Mouse (Mus musculus) neural tube, embryonic 12.5 days (tissue): ENCODE data around the gene Unk. TPM values are rescaled to one million over a fixed set of nuclear protein-coding genes. Genes with fewer than 3 reads are reported as not detected.

Experiments
- ATAC-seq: fragments of 200-750 bp; cut with Nextera tagmentation; 2 replicates; pipeline ENCODE4 v1.8.0; 2017; ENCODE audit warnings: low read depth, mild to moderate bottlenecking, moderate TSS enrichment, moderate library complexity; ENCODE audit not compliant: low FRiP score
- H3K27ac ChIP-seq: fragments of 300-500 bp; sonication (generic); 2 replicates; pipeline ENCODE4 v1.5.1; 2016
- H3K27me3 ChIP-seq: fragments of 300-500 bp; sonication (generic); replicated peaks from 2 replicates; pipeline ENCODE4 v1.6.1; 2016; ENCODE audit warnings: mild to moderate bottlenecking
- H3K36me3 ChIP-seq: fragments of 300-500 bp; sonication (generic); 2 replicates; pipeline ENCODE4 v1.6.1; 2016; ENCODE audit warnings: mild to moderate bottlenecking
- H3K4me1 ChIP-seq: fragments of 300-500 bp; sonication (generic); 2 replicates; pipeline ENCODE4 v1.6.1; 2016
- H3K4me2 ChIP-seq: fragments of 300-500 bp; sonication (generic); replicated peaks from 2 replicates; pipeline ENCODE4 v1.6.1; 2016; ENCODE audit warnings: mild to moderate bottlenecking
- H3K4me3 ChIP-seq: fragments of 300-500 bp; sonication (generic); 2 replicates; pipeline ENCODE4 v1.5.1; 2016
- H3K9ac ChIP-seq: fragments of 300-500 bp; sonication (generic); 2 replicates; pipeline ENCODE4 v1.6.1; 2016; ENCODE audit warnings: mild to moderate bottlenecking
- H3K9me3 ChIP-seq: fragments of 300-500 bp; sonication (generic); 2 replicates; pipeline ENCODE4 v1.6.1; 2016; ENCODE audit warnings: mild to moderate bottlenecking
- WGBS: fragments of 180-500 bp; shearing (Covaris S2); methylation state at CpG from one replicate; pipeline ENCODE4 v1.1.7; 2016; 5-methylcytosine and 5-hydroxymethylcytosine counted together
- polyA plus RNA-seq: library from polyadenylated mRNA; unstranded; fragments of >200 nt; fragmentation: Nextera tagmentation; extraction: Ambion mirVana; gene quantifications from 2 replicates; pipeline ENCODE4 v1.2.1, GENCODE M21; 2016

Unk gene
- polyA plus RNA-seq, 1 experiment from 2014 or later: 47.9 TPM

DNA sequence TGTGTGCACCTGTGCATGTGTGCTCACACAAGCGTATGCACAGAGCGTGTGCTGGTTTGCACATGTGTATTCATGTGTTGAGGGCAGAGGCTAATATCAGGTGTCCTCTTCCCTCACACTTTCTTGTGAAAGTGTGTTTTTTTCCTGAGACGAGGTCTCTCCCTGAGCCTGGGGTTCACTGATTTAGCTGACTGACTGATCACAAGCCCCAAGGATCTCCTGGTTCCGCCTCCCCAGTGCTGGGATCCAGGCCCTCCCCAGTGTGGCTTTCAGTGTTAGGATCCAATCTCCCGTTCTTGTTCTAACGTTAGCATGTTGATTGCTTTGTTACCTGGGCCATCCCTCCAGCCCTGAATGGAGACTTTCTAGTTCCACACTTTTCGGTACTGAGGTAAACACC, 70.7 kb downstream of the Unk start:
- H3K4me1 ChIP-seq: peaks cover 28% of the 10 kb centered on the region
- ATAC-seq: no peak
- peaks cover 7% of the 10 kb centered on the region; the same call in 1 of the 2 replicates for H3K27me3 ChIP-seq
- H3K27ac ChIP-seq: no peak overlapping the region
- WGBS: 89% methylated on average over 7 of the region's 7 CpGs
- H3K4me3 ChIP-seq: no peak overlapping the region
- no peak overlapping the region for H3K4me2 ChIP-seq
- no peaks in the 10 kb centered on the region for H3K36me3 ChIP-seq
- 0 out of 2 replicates have a peak, but pooled peaks cover 3% of the 10 kb centered on the region for H3K9me3 ChIP-seq
- H3K9ac ChIP-seq: no peak overlapping the region

DNA sequence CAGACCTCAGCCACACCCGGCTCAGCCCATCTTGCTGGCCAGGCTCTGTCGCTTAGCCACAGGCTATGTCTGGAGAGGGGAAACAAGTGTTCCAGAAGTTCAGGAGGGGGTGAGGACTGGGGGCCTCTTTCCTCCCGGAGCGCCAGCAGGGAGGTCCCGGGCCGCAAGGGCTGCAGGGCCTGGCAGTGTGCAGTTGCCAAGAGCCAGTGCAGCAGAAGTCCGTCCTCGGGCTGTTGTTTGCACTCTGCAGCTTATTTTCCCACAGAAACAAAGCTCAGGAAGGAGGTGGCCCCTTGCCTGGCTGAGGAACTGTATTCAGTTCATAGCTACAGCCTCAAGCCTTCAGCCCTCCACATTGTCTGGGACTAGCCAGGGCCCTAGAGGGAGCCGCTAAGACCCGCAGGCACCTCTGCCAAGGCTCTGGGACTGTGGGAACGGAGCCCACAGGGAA, 71.8 kb downstream of the Unk start:
- H3K9ac ChIP-seq: 0 out of 2 replicates have a peak overlapping the region, but pooled peaks have one; percentile 22
- 42% methylated on average over 11 of the region's 11 CpGs for WGBS
- no peak for ATAC-seq
- H3K9me3 ChIP-seq: 0 out of 2 replicates have a peak, but pooled peaks cover under 1% of the 10 kb centered on the region
- H3K4me2 ChIP-seq: 0 out of 2 replicates have a peak overlapping the region, but pooled peaks have one; percentile 8
- no peaks in the 10 kb centered on the region for H3K36me3 ChIP-seq
- H3K4me1 ChIP-seq: peaks cover 38% of the 10 kb centered on the region
- H3K4me3 ChIP-seq: no peak overlapping the region
- H3K27ac ChIP-seq: no peak overlapping the region
- H3K27me3 ChIP-seq: peaks cover 18% of the 10 kb centered on the region

- Histone ChIP-seq H3K36me3 (no peaks in the 10 kb centered on the region), H3K4me2 (no peak overlapping the region), H3K9ac (no peak overlapping the region), H3K4me1 (peaks cover 42% of the 10 kb centered on the region), H3K27me3 (peaks cover 23% of the 10 kb centered on the region), H3K4me3 (no peak overlapping the region), H3K9me3 (no peaks in the 10 kb centered on the region), H3K27ac (no peak overlapping the region)
- ATAC-seq: no peak
- WGBS: 63% methylated on average over 3 of the region's 4 CpGs
Measured at GRCm38 (mm10) chr11:116102472-116102871, 72.3 kb downstream of the Unk start.

- H3K9ac ChIP-seq: peak overlapping the region; percentile 35; the same call in 1 of the 2 replicates
- H3K27me3 ChIP-seq: peaks cover 34% of the 10 kb centered on the region
- H3K4me1 ChIP-seq: peaks cover 47% of the 10 kb centered on the region
- H3K4me3 ChIP-seq: no peak overlapping the region
- 80% methylated on average over 12 of the region's 12 CpGs for WGBS
- H3K9me3 ChIP-seq: no peaks in the 10 kb centered on the region
- peak overlapping the region; percentile 20; the same call in 1 of the 2 replicates for H3K4me2 ChIP-seq
- no peak for ATAC-seq
- no peak overlapping the region for H3K27ac ChIP-seq
- no peaks in the 10 kb centered on the region for H3K36me3 ChIP-seq
Measured at GRCm38 (mm10) chr11:116103572-116103971, 73.5 kb downstream of the Unk start.

DNA sequence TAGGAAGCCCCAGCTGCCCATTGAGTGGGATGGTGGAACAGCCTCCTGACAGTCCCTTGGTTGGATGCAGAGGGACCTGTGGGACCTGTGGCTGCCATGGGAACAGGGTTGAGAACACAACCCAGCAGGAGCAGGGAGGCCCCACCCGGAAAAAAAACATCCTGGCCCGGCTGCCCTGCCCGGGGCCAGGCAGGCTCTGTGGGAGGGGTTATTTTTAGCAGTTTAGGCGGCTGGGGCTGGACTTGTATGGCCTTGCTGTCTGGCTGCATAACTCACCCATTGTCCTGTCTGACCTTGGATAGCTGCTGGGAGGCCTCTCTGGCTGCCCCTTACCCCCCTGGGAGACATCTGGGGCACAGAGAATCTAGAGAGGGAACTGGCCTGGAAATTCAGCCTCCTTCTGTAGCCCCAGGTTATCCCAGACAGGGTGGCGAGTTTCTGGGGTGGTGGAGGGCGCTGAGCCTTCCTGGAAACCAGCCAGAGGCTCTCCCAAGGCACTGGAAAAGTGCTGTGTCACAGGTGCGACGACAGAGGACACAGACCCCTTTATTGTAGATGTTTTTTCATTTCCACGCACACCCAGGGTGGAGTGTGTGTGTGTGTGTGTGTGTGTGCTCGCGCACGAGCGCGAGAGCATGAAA, 74.0 kb downstream of the Unk start:
- 39% methylated on average over 14 of the region's 14 CpGs for WGBS
- Histone ChIP-seq H3K9ac (peak overlapping the region; percentile 35; the same call in 1 of the 2 replicates), H3K27ac (no peak overlapping the region), H3K36me3 (no peaks in the 10 kb centered on the region), H3K27me3 (peaks cover 40% of the 10 kb centered on the region), H3K4me1 (peaks cover 47% of the 10 kb centered on the region), H3K9me3 (no peaks in the 10 kb centered on the region), H3K4me2 (peak overlapping the region; percentile 20; the same call in 1 of the 2 replicates), H3K4me3 (no peak overlapping the region)
- peak; percentile 31; the same call in 1 of the 2 replicates for ATAC-seq

DNA sequence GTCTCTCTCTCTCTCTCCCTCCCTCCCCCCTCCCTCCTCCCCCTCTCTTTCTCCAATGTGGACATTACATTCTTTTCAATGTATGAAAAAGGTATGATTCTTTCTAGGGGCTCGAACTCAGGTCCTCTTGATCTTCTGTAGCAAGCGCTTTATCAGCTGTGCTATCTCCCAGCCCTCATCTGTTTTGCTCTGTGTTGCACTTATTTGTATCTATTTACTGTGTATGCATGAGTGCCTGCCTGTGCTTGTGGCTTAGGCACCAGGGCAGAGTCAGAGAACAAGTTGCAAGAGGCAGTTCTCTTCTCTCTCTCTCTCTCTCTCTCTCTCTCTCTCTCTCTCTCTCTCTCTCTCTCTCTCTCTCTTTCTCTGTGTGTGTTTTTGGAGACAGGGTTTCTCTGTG, 74.9 kb downstream of the Unk start:
- ATAC-seq: no peak
- no peak overlapping the region for H3K27ac ChIP-seq
- WGBS: 96% methylated on average over 2 of the region's 2 CpGs

DNA sequence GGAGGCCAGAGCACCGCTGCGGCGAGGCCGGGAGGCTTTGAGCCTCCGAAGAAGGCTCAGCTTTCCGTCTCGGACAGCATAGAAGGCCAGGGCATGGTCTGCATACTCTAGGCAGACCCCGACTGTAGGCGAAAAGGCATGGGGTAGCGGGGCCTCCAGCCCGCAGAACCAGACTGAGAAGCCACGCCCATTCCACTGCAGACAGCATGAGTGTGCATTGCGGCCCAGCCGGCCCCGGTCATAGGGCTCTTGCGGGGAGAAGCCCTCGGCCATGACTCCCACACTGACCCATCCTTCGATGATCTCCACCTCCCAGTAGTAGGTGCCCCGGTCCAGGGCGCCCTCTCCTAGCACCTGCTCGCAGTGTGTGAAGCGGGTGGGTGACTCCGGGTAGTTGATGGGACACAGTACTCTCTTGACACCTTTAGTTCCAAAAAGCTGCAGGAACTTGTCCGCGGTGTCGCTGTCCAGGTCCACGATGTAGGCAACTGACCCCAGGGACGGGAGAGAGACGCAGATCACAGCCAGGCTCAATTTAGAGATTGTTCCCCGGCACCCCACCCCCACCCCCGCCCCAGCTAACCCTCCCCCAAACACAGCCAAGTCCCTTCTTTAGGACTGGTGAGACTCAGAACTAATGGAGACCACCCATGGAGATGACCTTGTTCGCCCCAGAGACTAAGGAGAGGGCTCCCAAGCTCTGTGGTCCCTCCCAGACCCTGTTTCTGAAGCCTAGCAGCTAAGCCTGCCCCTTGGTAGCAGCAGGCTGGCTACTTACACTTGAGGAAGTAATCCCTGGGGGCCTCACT, 76.2 kb downstream of the Unk start:
- no peaks in the 10 kb centered on the region for H3K36me3 ChIP-seq
- H3K4me1 ChIP-seq: peaks cover 56% of the 10 kb centered on the region
- WGBS: 21% methylated on average over 32 of the region's 32 CpGs
- peaks cover 62% of the 10 kb centered on the region for H3K27me3 ChIP-seq
- no peak overlapping the region for H3K9ac ChIP-seq
- H3K9me3 ChIP-seq: no peaks in the 10 kb centered on the region
- ATAC-seq: no peak
- no peak overlapping the region for H3K4me3 ChIP-seq
- H3K27ac ChIP-seq: no peak overlapping the region
- peak overlapping the region; percentile 34 for H3K4me2 ChIP-seq

More for the DNA sequence above, 74.9 kb downstream of the Unk start:
- H3K9ac ChIP-seq: no peak overlapping the region
- H3K36me3 ChIP-seq: no peaks in the 10 kb centered on the region
- H3K4me1 ChIP-seq: peaks cover 56% of the 10 kb centered on the region
- H3K4me2 ChIP-seq: no peak overlapping the region
- H3K4me3 ChIP-seq: no peak overlapping the region
- H3K27me3 ChIP-seq: peaks cover 49% of the 10 kb centered on the region
- no peaks in the 10 kb centered on the region for H3K9me3 ChIP-seq

DNA sequence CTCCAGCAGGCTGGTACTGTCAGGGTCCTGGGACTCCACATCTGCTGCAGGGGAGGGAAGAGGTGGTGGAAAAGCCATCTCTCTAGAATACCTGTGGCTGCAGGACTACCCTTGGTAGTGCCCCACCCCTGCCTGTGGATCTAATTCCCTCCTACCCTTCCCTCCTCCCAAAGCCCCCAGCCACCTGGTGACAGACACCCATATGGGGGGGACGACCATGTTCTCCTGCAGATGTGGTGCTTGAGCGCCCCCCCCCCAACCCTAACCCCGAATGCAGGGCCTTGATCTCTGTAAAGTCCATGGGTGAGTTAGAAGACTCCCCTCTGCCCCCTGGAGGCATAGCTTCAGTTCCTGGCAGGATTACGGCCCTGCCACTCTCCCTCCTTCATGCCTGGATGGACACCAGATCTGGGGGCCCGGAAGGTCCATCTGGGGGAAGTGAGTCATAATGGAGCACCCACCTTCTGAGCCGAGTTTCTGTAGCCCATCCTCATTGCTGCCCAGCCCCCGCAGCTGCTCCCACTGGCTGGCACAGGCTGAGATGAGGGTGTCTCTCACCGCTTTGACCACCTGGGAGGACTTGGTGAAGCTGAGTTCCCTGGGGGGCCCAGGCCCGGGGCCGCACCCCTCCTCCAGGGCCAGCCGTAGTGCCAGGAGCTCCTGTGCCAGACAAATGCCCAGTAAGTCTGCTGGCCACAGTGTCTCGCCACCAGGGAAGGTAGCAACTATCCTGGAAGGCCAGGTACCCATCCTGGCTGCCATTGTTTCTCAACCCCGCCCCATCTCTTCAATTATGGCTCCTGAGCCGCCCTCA, 77.0 kb downstream of the Unk start:
- Histone ChIP-seq H3K36me3 (no peaks in the 10 kb centered on the region), H3K4me3 (no peak overlapping the region), H3K27ac (no peak overlapping the region), H3K9ac (0 out of 2 replicates have a peak overlapping the region, but pooled peaks have one; percentile 17), H3K4me1 (peaks cover 48% of the 10 kb centered on the region), H3K27me3 (peaks cover 68% of the 10 kb centered on the region), H3K9me3 (no peaks in the 10 kb centered on the region), H3K4me2 (0 out of 2 replicates have a peak overlapping the region, but pooled peaks have one; percentile 16)
- ATAC-seq: no peak
- WGBS: 19% methylated on average over 14 of the region's 14 CpGs

DNA sequence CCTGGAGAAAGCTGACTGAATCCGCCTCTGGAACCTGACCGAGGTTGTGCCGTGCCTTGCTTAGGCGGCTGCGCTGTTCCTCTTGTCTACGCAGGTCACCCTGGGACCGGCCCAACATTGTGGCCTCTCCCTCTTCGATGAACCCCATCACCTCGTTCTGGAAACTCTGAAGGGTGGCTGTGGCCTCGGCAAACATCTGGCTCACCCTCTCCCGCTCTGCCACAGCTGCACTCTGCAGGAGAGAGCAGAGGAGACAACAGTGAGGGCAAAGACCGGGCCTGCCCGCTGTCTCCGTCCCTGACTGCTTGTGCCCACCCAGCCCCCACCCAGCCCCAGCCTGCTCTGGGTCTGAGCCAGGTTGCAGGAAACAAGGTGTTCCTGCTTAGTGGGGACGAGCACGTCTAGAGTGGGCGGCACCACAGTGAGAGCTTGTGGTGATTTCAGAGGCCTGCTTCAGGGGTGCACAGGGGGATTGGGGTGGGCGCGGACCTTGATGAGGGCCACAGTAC, 77.7 kb downstream of the Unk start:
- no peak for ATAC-seq
- H3K4me2 ChIP-seq: peak overlapping the region; percentile 16; the same call in 1 of the 2 replicates
- no peak overlapping the region for H3K4me3 ChIP-seq
- no peaks in the 10 kb centered on the region for H3K9me3 ChIP-seq
- H3K27me3 ChIP-seq: peaks cover 68% of the 10 kb centered on the region
- 8% methylated on average over 19 of the region's 19 CpGs for WGBS
- H3K9ac ChIP-seq: peak overlapping the region; percentile 17; the same call in 1 of the 2 replicates
- H3K36me3 ChIP-seq: no peaks in the 10 kb centered on the region
- no peak overlapping the region for H3K27ac ChIP-seq
- H3K4me1 ChIP-seq: peaks cover 45% of the 10 kb centered on the region

DNA sequence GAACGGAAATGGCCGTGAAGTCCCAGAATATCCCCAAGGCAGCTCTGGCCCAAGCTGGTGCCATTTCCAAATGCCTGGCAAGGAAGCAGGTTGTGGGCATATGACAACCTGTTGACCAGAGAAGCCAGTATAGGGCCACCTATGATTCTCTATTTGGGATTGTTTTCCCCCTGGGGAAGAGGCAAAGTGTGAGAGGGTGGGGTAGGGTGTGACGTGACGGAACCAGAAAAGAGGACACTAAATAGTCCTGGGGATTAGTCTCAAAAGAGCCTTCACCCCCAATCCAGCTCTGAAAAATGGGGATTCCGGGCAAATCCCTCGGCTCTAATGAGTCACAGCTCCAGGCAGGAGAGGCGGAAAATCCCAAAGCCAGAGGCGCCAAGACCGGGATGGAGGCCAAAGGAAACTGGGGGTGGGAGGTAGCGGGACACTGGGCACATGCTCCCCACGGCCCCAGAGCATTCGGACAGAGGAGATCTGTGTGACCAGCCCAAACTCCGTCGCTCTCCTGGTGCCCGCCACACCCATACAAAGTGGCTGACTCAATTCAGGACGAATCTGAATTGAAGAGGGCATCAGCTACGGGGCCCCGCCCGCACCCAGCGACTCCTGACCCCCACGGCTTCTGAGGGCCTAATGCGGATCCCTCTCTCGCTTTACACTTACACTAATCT, 78.5 kb downstream of the Unk start:
- H3K27me3 ChIP-seq: peaks cover 68% of the 10 kb centered on the region
- H3K4me1 ChIP-seq: peaks cover 40% of the 10 kb centered on the region
- H3K36me3 ChIP-seq: no peaks in the 10 kb centered on the region
- H3K4me3 ChIP-seq: peak overlapping the region; percentile 22; the same call in 1 of the 2 replicates
- peak overlapping the region; percentile 57 for H3K4me2 ChIP-seq
- H3K27ac ChIP-seq: no peak overlapping the region
- no peak for ATAC-seq
- no peak overlapping the region for H3K9ac ChIP-seq
- 4% methylated on average over 23 of the region's 23 CpGs for WGBS
- H3K9me3 ChIP-seq: no peaks in the 10 kb centered on the region

DNA sequence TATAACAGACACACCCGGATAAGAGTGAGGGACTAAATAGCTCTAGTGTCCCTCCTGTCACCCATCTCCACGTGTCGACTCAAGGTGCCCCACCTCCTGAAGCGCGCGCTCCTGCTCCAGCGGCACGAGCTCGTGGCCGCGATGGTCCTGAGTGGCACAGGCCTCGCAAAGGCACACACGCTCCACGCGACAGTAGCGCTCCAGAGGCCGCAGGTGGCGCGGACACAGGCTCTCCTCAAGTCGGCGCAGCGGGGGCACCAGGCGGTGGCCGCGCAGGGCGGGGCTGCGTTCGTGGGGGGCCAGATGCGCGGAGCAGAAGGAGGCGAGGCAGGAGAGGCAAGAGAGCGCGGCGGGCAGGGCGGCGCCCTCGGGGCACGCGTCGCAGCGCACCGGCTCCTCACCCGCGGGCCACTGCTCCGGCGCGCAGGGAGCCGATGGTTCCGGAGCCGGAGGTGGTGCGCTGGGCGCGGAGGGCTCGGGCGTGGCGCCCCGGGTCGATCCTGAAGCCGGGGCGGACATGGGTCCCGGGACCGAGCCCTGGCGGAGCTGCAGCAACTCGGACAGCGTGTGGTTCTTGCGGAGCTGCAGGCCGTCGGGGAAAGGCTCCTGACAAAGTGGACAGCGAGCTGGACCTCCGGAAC, 79.4 kb downstream of the Unk start:
- peak overlapping the region; percentile 15; the same call in 1 of the 2 replicates for H3K27ac ChIP-seq

More for the DNA sequence above, 79.4 kb downstream of the Unk start:
- Histone ChIP-seq H3K9me3 (no peaks in the 10 kb centered on the region), H3K4me1 (peaks cover 30% of the 10 kb centered on the region), H3K36me3 (no peaks in the 10 kb centered on the region), H3K27me3 (peaks cover 68% of the 10 kb centered on the region), H3K4me3 (peak overlapping the region; percentile 22), H3K4me2 (peak overlapping the region; percentile 57), H3K9ac (peak overlapping the region; percentile 38)
- WGBS: 2% methylated on average over 69 of the region's 70 CpGs
- no peak for ATAC-seq
